Mouse (Mus musculus) MEL (cell line): ENCODE measurements around the gene Srxn1. TPM values are rescaled to one million over a fixed set of nuclear protein-coding genes. Genes with fewer than 3 reads are reported as not detected.

Experiments used
- DNase-seq: peaks from one replicate; pipeline ENCODE4 v3.0.0; 2011; ENCODE audit warnings: low read depth, low spot score
- H3K27ac ChIP-seq: 2 replicates; pipeline ENCODE4 v1.5.1; 2012; ENCODE audit warnings: low read depth, mild to moderate bottlenecking, control low read depth, low read length, moderate library complexity; ENCODE audit not compliant: control insufficient read depth
- H3K27me3 ChIP-seq, 2 experiments: fragments of 150-350 bp in 1 of 2; sonication (generic) in 1 of 2; 2 replicates each; pipeline ENCODE4 v1.6.1; 2012; ENCODE audit warnings: low read length in 2 of 2, mild to moderate bottlenecking in 2 of 2, improper control_type of control experiment in 1 of 2, moderate library complexity in 1 of 2; ENCODE audit not compliant: insufficient read depth in 2 of 2, control insufficient read depth in 1 of 2
- H3K36me3 ChIP-seq, 2 experiments: 2 replicates each; pipeline ENCODE4 v1.6.1; 2012 to 2014; ENCODE audit warnings: low read length in 2 of 2, improper control_type of control experiment in 1 of 2, inconsistent platforms in 1 of 2, mild to moderate bottlenecking in 1 of 2; ENCODE audit not compliant: insufficient read depth in 2 of 2, control insufficient read depth in 1 of 2
- H3K4me1 ChIP-seq, 2 experiments: fragments of 150-350 bp in 1 of 2; sonication (generic) in 1 of 2; 2 replicates each; pipeline ENCODE4 v1.6.1; 2012; ENCODE audit warnings: low read length in 2 of 2, improper control_type of control experiment in 1 of 2, mild to moderate bottlenecking in 1 of 2; ENCODE audit not compliant: insufficient read depth in 2 of 2, control insufficient read depth in 1 of 2
- H3K4me3 ChIP-seq, 2 experiments: fragments of 150-350 bp in 1 of 2; sonication (generic) in 1 of 2; 2 replicates each; pipeline ENCODE4 v1.5.1; 2012; ENCODE audit warnings: low read depth in 2 of 2, low read length in 2 of 2, mild to moderate bottlenecking in 2 of 2, moderate library complexity in 2 of 2, control low read depth in 1 of 2, improper control_type of control experiment in 1 of 2; ENCODE audit not compliant: control insufficient read depth in 1 of 2, insufficient read depth in 1 of 2
- H3K79me2 ChIP-seq: 2 replicates; pipeline ENCODE4 v1.6.1; 2012; ENCODE audit warnings: mild to moderate bottlenecking, low read length, moderate library complexity; ENCODE audit not compliant: control insufficient read depth, poor library complexity, insufficient read depth
- H3K9ac ChIP-seq: 2 replicates; pipeline ENCODE4 v1.6.1; 2012; ENCODE audit warnings: low read depth, mild to moderate bottlenecking, control low read depth, low read length, moderate library complexity; ENCODE audit not compliant: control insufficient read depth, poor library complexity, severe bottlenecking
- H3K9me3 ChIP-seq: fragments of 150-350 bp; sonication (generic); replicated peaks from 2 replicates; pipeline ENCODE4 v1.6.1; 2012; ENCODE audit warnings: mild to moderate bottlenecking, low read length, improper control_type of control experiment, moderate library complexity; ENCODE audit not compliant: insufficient read depth
- CHD2 ChIP-seq: IDR thresholded peaks from 2 replicates; pipeline ENCODE4 v1.6.1; 2011; ENCODE audit warnings: low read length, improper control_type of control experiment
- ETS1 ChIP-seq: IDR thresholded peaks from 2 replicates; pipeline ENCODE4 v1.6.1; 2012; ENCODE audit warnings: low read depth, mild to moderate bottlenecking, inconsistent platforms, low read length, improper control_type of control experiment, moderate library complexity
- MAZ ChIP-seq: IDR thresholded peaks from 2 replicates; pipeline ENCODE4 v1.6.1; 2012; ENCODE audit warnings: low read depth, mild to moderate bottlenecking, inconsistent platforms, low read length, improper control_type of control experiment
- MEF2A ChIP-seq: IDR thresholded peaks from 2 replicates; pipeline ENCODE4 v1.6.1; 2014; ENCODE audit warnings: low read depth, mild to moderate bottlenecking, inconsistent platforms, low read length, improper control_type of control experiment; ENCODE audit not compliant: poor library complexity, insufficient replicate concordance, severe bottlenecking; ENCODE audit errors: extremely low read depth
- MYB ChIP-seq: IDR thresholded peaks from 2 replicates; pipeline ENCODE4 v1.6.1; 2011; ENCODE audit warnings: mild to moderate bottlenecking, low read depth, low read length, improper control_type of control experiment
- MYC ChIP-seq: IDR thresholded peaks from 2 replicates; pipeline ENCODE4 v1.6.1; 2011; ENCODE audit warnings: low read depth, mild to moderate bottlenecking, low read length, improper control_type of control experiment, moderate library complexity
- POLR2A ChIP-seq, 2 experiments: IDR thresholded peaks; 2 replicates each; pipeline ENCODE4 v1.6.1; 2011 to 2012; ENCODE audit warnings: low read length in 2 of 2, mild to moderate bottlenecking in 2 of 2, control low read depth in 1 of 2, improper control_type of control experiment in 1 of 2, low read depth in 1 of 2, moderate library complexity in 1 of 2; ENCODE audit not compliant: control insufficient read depth in 1 of 2, insufficient read depth in 1 of 2, poor library complexity in 1 of 2
- RAD21 ChIP-seq: IDR thresholded peaks from 2 replicates; pipeline ENCODE4 v1.6.1; 2011; ENCODE audit warnings: mild to moderate bottlenecking, low read depth, low read length, improper control_type of control experiment
- RCOR1 ChIP-seq: IDR thresholded peaks from 2 replicates; pipeline ENCODE4 v1.6.1; 2012; ENCODE audit warnings: low read depth, mild to moderate bottlenecking, inconsistent platforms, low read length, improper control_type of control experiment
- SMC3 ChIP-seq: IDR thresholded peaks from 2 replicates; pipeline ENCODE4 v1.6.1; 2011; ENCODE audit warnings: low read depth, low read length, improper control_type of control experiment
- TAL1 ChIP-seq: IDR thresholded peaks from 2 replicates; pipeline ENCODE4 v1.6.1; 2012; ENCODE audit warnings: mild to moderate bottlenecking, inconsistent platforms, low read length, moderate library complexity, mixed read lengths
- TBP ChIP-seq: IDR thresholded peaks from 2 replicates; pipeline ENCODE4 v1.8.0; 2011; ENCODE audit warnings: low read depth, low read length, improper control_type of control experiment
- ZC3H11A ChIP-seq: IDR thresholded peaks from 2 replicates; pipeline ENCODE4 v1.6.1; 2012; ENCODE audit warnings: low read depth, mild to moderate bottlenecking, inconsistent platforms, low read length, improper control_type of control experiment
- ZNF384 ChIP-seq: IDR thresholded peaks from 2 replicates; pipeline ENCODE4 v1.6.1; 2012; ENCODE audit warnings: low read depth, mild to moderate bottlenecking, inconsistent platforms, low read length, improper control_type of control experiment
- polyA plus RNA-seq, 2 experiments: library from polyadenylated mRNA; stranded (reverse) in 1 of 2; unstranded in 1 of 2; fragments of >175 nt in 1 of 2; fragments of >200 nt in 1 of 2; gene quantifications; 2 replicates each; pipeline versions ENCODE4 v1.2.1 to v1.2.4; 2012; ENCODE audit warnings: low replicate concordance in 2 of 2, low read depth in 1 of 2; ENCODE audit not compliant: insufficient read length in 2 of 2, insufficient read depth in 1 of 2, missing spikeins in 1 of 2
- total RNA-seq: library from RNA; depleted of rRNA; stranded (reverse); fragments of 300-350 nt; gene quantifications from 2 replicates; pipeline ENCODE4 v1.2.3, GENCODE M21; 2012

Gene Srxn1
- total and polyA plus RNA-seq, 3 experiments: 31.3 to 48.6 TPM; not detected in 1

DNA sequence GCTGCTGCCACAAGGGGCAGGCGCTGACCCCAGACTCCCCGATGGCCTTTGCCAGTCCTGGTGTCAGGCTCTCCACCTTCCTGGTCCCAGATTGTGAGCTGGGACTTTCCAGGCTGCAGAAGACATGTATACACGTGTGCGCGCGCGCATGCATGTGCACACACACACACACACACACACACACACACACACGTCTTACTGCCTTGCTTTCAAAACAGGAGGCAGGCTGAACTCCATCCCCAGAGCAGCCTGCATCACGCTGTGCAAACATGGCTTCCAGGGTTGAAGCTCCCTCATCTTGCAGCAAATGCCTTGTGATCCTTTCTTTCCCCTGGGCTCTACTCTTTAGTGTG lies 35.9 kb upstream of the Srxn1 start:
- Histone ChIP-seq H3K36me3 (no peaks in the 10 kb centered on the region), H3K4me3 (no peak overlapping the region), H3K9me3 (no peaks in the 10 kb centered on the region), H3K79me2 (no peaks in the 10 kb centered on the region), H3K27me3 (peaks cover 9 to 10% of the 10 kb centered on the region in 2 experiments), H3K4me1 (no peaks in the 10 kb centered on the region), H3K27ac (no peak overlapping the region), H3K9ac (no peak overlapping the region)
- no peak for DNase-seq
- no peak for TF ChIP-seq POLR2A (IDR thresholded peaks at IDR 0.05; ENCODE audit: control insufficient read depth in 1 of 2, insufficient read depth in 1 of 2, low read depth in 1 of 2, low read length in 2 of 2, poor library complexity in 1 of 2)
- TF ChIP-seq ETS1: no peak
- TF ChIP-seq RCOR1: no peak
- no peak for TF ChIP-seq TBP
- TF ChIP-seq TAL1: no peak
- TF ChIP-seq ZNF384: no peak
- TF ChIP-seq RAD21: no peak
- TF ChIP-seq SMC3: no peak

- Histone ChIP-seq H3K79me2 (no peaks in the 10 kb centered on the region), H3K27ac (no peak overlapping the region), H3K4me3 (no peak overlapping the region), H3K9ac (no peak overlapping the region), H3K27me3 (peaks cover 9 to 13% of the 10 kb centered on the region in 2 experiments), H3K9me3 (no peaks in the 10 kb centered on the region)
- DNase-seq: no peak
- no peak for TF ChIP-seq MEF2A
- TF ChIP-seq, all 39 proteins: peak for 0
- Histone ChIP-seq H3K4me1 (no peaks in the 10 kb centered on the region), H3K36me3 (no peaks in the 10 kb centered on the region)
These were observed 35.4 kb upstream of the Srxn1 start for GRCm38 (mm10) chr2:152069941-152070340.

- H3K27me3 ChIP-seq: peaks cover 9 to 14% of the 10 kb centered on the region in 2 experiments
- H3K36me3 ChIP-seq: no peaks in the 10 kb centered on the region
- DNase-seq: no peak
- TF ChIP-seq SMC3: no peak
- TF ChIP-seq MYC: no peak
- TF ChIP-seq CHD2: no peak
- TF ChIP-seq TAL1: no peak
- no peak for TF ChIP-seq MAZ
- TF ChIP-seq POLR2A (IDR thresholded peaks at IDR 0.05; ENCODE audit: control insufficient read depth in 1 of 2, insufficient read depth in 1 of 2, low read depth in 1 of 2, low read length in 2 of 2, poor library complexity in 1 of 2): no peak
- TF ChIP-seq MYB: no peak
- TF ChIP-seq ZC3H11A: no peak
- no peaks in the 10 kb centered on the region for H3K9me3 ChIP-seq
- H3K4me1 ChIP-seq: no peaks in the 10 kb centered on the region
- no peak overlapping the region for H3K4me3 ChIP-seq
- H3K9ac ChIP-seq: no peak overlapping the region
- no peak overlapping the region for H3K27ac ChIP-seq
- no peaks in the 10 kb centered on the region for H3K79me2 ChIP-seq
These were observed 30.8 kb upstream of the Srxn1 start for GRCm38 (mm10) chr2:152074521-152074920.
